Mouse (Mus musculus): ENCODE results near the gene Dnmt3a.

Gene Dnmt3a

GRCm38 (mm10) chr12:3824906-3825713 is 19.3 kb downstream of the Dnmt3a start:
- no peak for DNase-seq

DNA sequence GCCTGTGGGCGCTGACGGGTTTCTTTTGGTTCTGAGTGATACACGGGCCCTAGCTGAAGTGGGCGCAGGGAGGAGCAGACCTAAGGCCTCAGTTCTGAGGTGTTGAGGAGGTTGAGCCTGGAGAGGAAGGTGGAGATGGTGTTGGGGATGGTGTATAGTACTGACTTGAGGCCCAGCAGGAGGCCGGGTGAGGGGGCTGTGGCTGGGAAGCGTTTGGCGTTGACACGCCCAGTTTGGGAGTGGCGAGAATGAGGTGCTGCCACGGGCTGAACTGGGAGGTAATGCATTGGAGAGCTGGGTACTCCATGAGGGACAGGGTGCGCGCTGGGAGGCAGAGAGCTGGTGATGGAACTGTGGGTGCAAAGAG is 19.9 kb downstream of the Dnmt3a start:
- no peak for DNase-seq

GRCm38 (mm10) chr12:3827771-3828170 is 22.0 kb downstream of the Dnmt3a start:
- no peak for DNase-seq

GRCm38 (mm10) chr12:3833059-3833760 is 27.4 kb downstream of the Dnmt3a start:
- DNase-seq = no peak

GRCm38 (mm10) chr12:3833851-3834273 is 28.1 kb downstream of the Dnmt3a start:
- peak; percentile 74 for DNase-seq

GRCm38 (mm10) chr12:3834373-3835314 is 28.8 kb downstream of the Dnmt3a start:
- peak; percentile 49 for DNase-seq

GRCm38 (mm10) chr12:3835576-3835975 is 29.8 kb downstream of the Dnmt3a start:
- no peak for DNase-seq

- DNase-seq = peak; percentile 50
Measured at GRCm38 (mm10) chr12:3837081-3837832, 31.4 kb downstream of the Dnmt3a start.

DNA sequence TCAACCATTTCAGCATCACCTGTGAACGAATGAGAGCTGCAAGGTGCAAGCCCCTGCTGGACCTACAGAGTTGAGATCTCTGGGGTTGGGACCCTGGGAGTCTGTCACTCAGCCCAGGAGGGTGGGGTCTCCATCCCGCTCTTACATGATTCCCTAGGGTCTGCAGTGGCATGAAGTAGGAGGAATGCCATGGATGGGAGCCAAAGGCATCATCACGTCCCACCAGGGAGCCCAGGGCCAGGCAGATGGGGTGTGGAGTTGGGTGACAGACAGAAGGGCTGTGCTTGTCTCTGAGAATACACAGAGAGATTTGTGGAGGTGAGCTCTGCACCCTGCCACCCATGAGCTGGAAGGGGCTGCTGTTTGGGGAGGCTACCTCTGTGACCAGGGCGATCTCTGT is 32.2 kb downstream of the Dnmt3a start:
- no peak for DNase-seq

- DNase-seq = no peak
Measured at GRCm38 (mm10) chr12:3839662-3840061, 33.9 kb downstream of the Dnmt3a start.

DNA sequence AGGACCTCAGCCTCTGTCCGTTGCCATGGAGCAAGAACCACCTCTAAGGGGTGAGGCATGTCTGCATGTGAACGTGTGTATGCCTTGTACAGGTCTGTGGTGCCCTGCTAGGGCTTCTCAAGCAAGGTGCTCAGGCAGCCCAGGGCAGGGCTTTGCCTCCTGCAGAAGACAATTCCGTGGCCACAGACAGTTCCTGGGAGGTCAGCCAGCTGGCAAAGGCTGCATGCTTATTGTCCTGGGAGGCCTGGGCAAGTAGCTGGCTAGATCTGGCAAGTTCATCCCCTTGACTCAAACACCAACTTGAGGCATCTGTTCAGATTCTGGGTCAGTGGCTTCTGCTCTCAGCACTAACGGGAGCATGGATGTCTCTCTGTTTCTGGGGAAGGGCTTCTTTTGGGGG is 35.3 kb downstream of the Dnmt3a start:
- no peak for DNase-seq

DNA sequence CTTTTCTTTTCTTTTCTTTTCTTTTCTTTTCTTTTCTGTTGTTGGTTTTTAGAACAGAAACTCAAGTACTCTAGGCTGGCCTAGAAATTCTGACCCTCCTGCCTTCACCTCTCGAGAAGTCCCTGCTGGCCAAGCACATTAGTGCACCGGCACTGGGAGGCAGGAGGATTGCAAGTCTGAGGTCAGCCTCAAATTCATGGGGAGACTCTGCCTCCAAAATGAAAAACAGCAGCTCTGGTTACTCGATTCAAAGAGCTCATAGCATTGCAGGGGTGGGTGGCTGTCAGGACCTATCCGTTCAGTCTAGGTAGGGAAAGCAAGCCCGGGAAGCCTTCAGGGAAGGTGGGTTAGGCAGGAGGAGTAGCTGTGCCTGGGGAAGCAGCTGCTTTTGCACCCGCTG is 37.0 kb downstream of the Dnmt3a start:
- no peak for DNase-seq

- DNase-seq = no peak
Measured at GRCm38 (mm10) chr12:3843371-3843861, 37.6 kb downstream of the Dnmt3a start.

DNA sequence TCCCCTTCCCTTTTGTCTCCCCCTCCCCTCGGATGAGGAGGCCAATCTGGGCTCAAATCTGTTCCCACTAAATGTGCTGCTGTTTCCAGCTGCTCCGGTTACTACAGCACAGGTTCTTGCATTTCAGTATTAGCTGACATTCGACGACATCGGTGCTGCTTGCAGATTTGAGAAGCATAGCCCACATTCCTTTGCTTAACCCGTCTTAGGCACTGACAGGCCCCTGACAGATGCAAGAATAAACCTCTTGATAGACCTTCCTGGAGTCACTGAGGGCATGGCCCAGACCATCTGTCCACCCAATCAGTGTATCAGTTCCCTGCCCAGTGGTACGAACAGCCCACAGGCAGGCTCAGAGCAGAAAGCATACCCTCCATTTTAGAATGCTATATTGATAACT is 38.1 kb downstream of the Dnmt3a start:
- no peak for DNase-seq

GRCm38 (mm10) chr12:3844335-3844734 is 38.5 kb downstream of the Dnmt3a start:
- DNase-seq = no peak

GRCm38 (mm10) chr12:3849481-3849880 is 43.7 kb downstream of the Dnmt3a start:
- no peak for DNase-seq

- no peak for DNase-seq
Measured at GRCm38 (mm10) chr12:3850165-3850564, 44.4 kb downstream of the Dnmt3a start.

GRCm38 (mm10) chr12:3850731-3851130 is 44.9 kb downstream of the Dnmt3a start:
- no peak for DNase-seq

- no peak for DNase-seq
Measured at GRCm38 (mm10) chr12:3851179-3851578, 45.4 kb downstream of the Dnmt3a start.

- DNase-seq = no peak
Measured at GRCm38 (mm10) chr12:3852521-3852920, 46.7 kb downstream of the Dnmt3a start.

DNA sequence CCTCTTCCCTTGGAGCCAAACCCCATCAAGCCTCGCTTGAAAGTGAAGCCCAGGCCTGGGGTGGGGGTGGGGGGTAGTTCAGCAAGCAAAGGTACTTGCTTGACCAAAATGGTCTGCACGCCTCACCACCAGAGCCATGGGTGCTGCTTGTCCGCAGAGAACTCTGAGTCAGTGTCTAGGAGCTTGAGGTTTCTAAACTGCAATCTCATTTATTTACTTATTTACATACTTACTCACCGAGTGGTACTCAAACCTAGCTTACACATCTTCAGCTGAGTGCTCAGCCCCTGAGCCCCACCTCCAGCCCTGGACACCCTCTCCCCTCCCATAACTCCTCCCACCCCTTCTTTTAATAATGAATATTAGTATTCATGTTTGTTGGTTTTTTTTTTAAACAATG is 48.6 kb downstream of the Dnmt3a start:
- DNase-seq = no peak

GRCm38 (mm10) chr12:3855762-3856501 is 50.1 kb downstream of the Dnmt3a start:
- DNase-seq = no peak

Data from retina, postnatal 1 day (tissue).